Mouse (Mus musculus): ENCODE data around the gene Tceanc. TPM values are rescaled to one million over a fixed set of nuclear protein-coding genes. Genes with fewer than 3 reads are reported as not detected.

Tceanc gene
- polyA plus RNA-seq (2015; fragmentation: Nextera tagmentation; extraction: Ambion mirVana) = 4.7 and 5.4 TPM in 2 replicates

DNA sequence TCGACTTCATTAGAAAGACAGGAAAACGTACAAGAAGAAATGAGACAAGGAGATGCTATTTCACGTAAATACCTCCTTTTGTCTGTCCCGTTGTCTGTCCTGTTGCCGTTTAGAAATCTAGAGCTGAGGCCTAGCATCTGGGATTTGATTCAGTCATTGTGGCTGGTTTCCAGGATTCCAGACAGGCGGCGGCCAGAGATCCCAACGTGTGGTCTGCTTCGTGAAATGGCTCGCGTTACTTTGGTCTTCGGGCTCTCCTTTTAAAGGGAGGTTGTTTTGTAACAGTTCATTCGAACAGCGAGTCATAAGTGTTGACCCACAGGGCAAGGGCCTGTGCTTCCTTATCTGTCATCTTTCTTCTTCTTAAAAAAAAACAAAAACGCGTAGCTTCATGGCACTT lies at the start of gene Tceanc:
Gene Tceanc (minus strand): TSS at position 223 of the 400 bp plus-strand sequence.
- Histone ChIP-seq H3K9ac (no peak within 1 kb of the TSS), H3K9me3 (no peaks in the 10 kb centered on the region), H3K4me1 (no peaks in the 10 kb centered on the region), H3K4me3 (no peak within 1 kb of the TSS), H3K4me2 (no peak within 1 kb of the TSS), H3K27ac (replicated peaks) (no peak within 1 kb of the TSS), H3K36me3 (no peaks in the 10 kb centered on the region), H3K27me3 (replicated peaks) (no peaks in the 10 kb centered on the region)
- 70% methylated on average over 16 of the region's 16 CpGs for WGBS
- no peak for ATAC-seq (ENCODE audit: extremely low read depth, insufficient number of reproducible peaks, low FRiP score, low TSS enrichment)

DNA sequence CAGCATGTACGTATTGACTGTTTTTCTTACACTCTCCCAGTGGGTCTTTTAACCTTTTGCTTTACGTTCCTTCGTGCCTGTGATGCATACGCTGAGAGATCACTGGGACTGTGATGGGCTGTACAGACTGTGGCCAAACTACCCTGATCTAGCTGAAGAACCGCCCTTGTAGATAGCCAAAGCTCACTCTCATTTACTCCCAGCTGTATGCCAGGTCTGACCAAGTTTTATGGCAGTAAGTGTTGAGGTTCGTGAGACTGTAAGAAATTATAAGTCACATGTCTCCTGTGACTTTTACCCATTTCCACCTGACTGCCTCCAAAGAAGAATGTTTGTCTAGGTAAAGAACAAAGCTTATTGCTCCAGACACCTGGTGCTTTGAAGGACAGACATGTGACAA lies 47.6 kb upstream of the Tceanc start:
- WGBS = 79% methylated on average over 6 of the region's 6 CpGs
- Histone ChIP-seq H3K9me3 (no peaks in the 10 kb centered on the region), H3K4me2 (no peak overlapping the region), H3K36me3 (no peaks in the 10 kb centered on the region), H3K4me3 (no peak overlapping the region), H3K9ac (no peak overlapping the region), H3K27me3 (replicated peaks) (no peaks in the 10 kb centered on the region), H3K27ac (replicated peaks) (no peak overlapping the region), H3K4me1 (no peaks in the 10 kb centered on the region)
- no peak for ATAC-seq (ENCODE audit: extremely low read depth, insufficient number of reproducible peaks, low FRiP score, low TSS enrichment)

GRCm38 (mm10) chrX:166565401-166565800 lies 47.0 kb upstream of the Tceanc start:
- no peaks in the 10 kb centered on the region for H3K4me1 ChIP-seq
- ATAC-seq (ENCODE audit: extremely low read depth, insufficient number of reproducible peaks, low FRiP score, low TSS enrichment) = no peak
- no peak overlapping the region for H3K9ac ChIP-seq
- no peaks in the 10 kb centered on the region for H3K9me3 ChIP-seq
- no peak overlapping the region for H3K27ac ChIP-seq (replicated peaks)
- H3K4me3 ChIP-seq = no peak overlapping the region
- WGBS = 59% methylated on average over 5 of the region's 5 CpGs
- no peaks in the 10 kb centered on the region for H3K36me3 ChIP-seq
- no peak overlapping the region for H3K4me2 ChIP-seq
- no peaks in the 10 kb centered on the region for H3K27me3 ChIP-seq (replicated peaks)

DNA sequence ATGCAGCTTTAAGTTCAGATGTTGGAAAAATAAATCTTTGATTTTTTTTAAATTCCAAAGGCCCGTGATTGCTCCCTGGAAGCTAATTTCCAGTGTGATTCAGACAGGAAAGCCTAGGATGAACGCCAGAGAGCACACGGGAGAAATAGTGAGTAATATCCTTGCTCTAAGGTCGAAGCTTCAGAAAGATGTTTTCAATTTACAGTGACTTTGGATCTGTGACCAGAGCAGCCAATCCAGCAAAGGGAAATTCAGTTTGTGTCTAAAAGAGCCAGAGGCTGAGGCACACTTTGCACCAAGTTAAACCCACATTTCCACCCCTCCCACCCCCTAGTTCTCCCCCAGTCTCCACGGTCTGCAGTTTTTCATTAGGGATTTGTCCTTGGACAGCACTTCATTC lies 46.5 kb upstream of the Tceanc start:
- H3K4me2 ChIP-seq = no peak overlapping the region

DNA sequence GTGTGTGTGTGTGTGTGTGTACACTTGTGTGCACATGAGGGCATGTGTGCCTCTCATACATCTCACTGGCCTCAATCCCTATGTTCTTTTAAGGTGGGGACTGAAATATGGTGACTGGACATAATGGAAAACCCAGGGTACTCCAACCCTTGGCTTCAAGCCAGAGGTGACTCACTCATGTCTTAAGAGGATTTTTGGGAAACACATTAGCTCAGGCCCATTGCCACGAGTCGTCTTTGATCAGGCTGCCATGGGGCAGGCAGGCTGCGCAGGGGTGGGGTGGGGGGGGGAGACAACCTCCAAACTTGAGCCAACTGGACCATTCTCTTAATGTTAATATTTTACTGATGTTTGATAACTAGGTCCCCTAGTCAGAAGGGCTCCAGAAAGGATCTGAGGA lies 41.0 kb upstream of the Tceanc start:
- Histone ChIP-seq H3K9ac (no peak overlapping the region), H3K27ac (replicated peaks) (no peak overlapping the region), H3K4me2 (no peak overlapping the region), H3K4me3 (no peak overlapping the region), H3K36me3 (no peaks in the 10 kb centered on the region), H3K4me1 (no peaks in the 10 kb centered on the region), H3K27me3 (replicated peaks) (no peaks in the 10 kb centered on the region), H3K9me3 (no peaks in the 10 kb centered on the region)
- no peak for ATAC-seq (ENCODE audit: extremely low read depth, insufficient number of reproducible peaks, low FRiP score, low TSS enrichment)
- 60% methylated on average over 3 of the region's 3 CpGs for WGBS

More for the DNA sequence above, 46.5 kb upstream of the Tceanc start:
- Histone ChIP-seq H3K27ac (replicated peaks) (no peak overlapping the region), H3K9ac (no peak overlapping the region), H3K9me3 (no peaks in the 10 kb centered on the region), H3K27me3 (replicated peaks) (no peaks in the 10 kb centered on the region), H3K4me1 (no peaks in the 10 kb centered on the region), H3K4me3 (no peak overlapping the region), H3K36me3 (no peaks in the 10 kb centered on the region)
- 65% methylated on average over 5 of the region's 5 CpGs for WGBS
- no peak for ATAC-seq (ENCODE audit: extremely low read depth, insufficient number of reproducible peaks, low FRiP score, low TSS enrichment)

- Histone ChIP-seq H3K9ac (no peak overlapping the region), H3K4me1 (no peaks in the 10 kb centered on the region), H3K27me3 (replicated peaks) (no peaks in the 10 kb centered on the region), H3K4me3 (no peak overlapping the region), H3K4me2 (no peak overlapping the region), H3K36me3 (no peaks in the 10 kb centered on the region), H3K9me3 (no peaks in the 10 kb centered on the region), H3K27ac (replicated peaks) (no peak overlapping the region)
- ATAC-seq (ENCODE audit: extremely low read depth, insufficient number of reproducible peaks, low FRiP score, low TSS enrichment) = no peak
- WGBS = 73% methylated on average over 7 of the region's 7 CpGs
These were observed 34.0 kb upstream of the Tceanc start for GRCm38 (mm10) chrX:166552355-166552754.

GRCm38 (mm10) chrX:166546495-166546894 lies 28.1 kb upstream of the Tceanc start:
- no peaks in the 10 kb centered on the region for H3K36me3 ChIP-seq
- 50% methylated on average over 2 of the region's 2 CpGs for WGBS
- no peak overlapping the region for H3K9ac ChIP-seq
- no peak overlapping the region for H3K4me3 ChIP-seq
- H3K27me3 ChIP-seq (replicated peaks) = no peaks in the 10 kb centered on the region
- no peak overlapping the region for H3K27ac ChIP-seq (replicated peaks)
- no peak for ATAC-seq (ENCODE audit: extremely low read depth, insufficient number of reproducible peaks, low FRiP score, low TSS enrichment)
- no peaks in the 10 kb centered on the region for H3K9me3 ChIP-seq
- H3K4me2 ChIP-seq = no peak overlapping the region
- no peaks in the 10 kb centered on the region for H3K4me1 ChIP-seq

- no peak overlapping the region for H3K9ac ChIP-seq
- 27% methylated on average over 4 of the region's 4 CpGs for WGBS
- no peaks in the 10 kb centered on the region for H3K4me1 ChIP-seq
- no peaks in the 10 kb centered on the region for H3K36me3 ChIP-seq
- H3K4me2 ChIP-seq = no peak overlapping the region
- H3K27ac ChIP-seq (replicated peaks) = no peak overlapping the region
- ATAC-seq (ENCODE audit: extremely low read depth, insufficient number of reproducible peaks, low FRiP score, low TSS enrichment) = no peak
- H3K4me3 ChIP-seq = no peak overlapping the region
- H3K27me3 ChIP-seq (replicated peaks) = no peaks in the 10 kb centered on the region
- H3K9me3 ChIP-seq = no peaks in the 10 kb centered on the region
These were observed 16.8 kb upstream of the Tceanc start for GRCm38 (mm10) chrX:166535138-166535537.

- H3K4me1 ChIP-seq = no peaks in the 10 kb centered on the region
- no peak overlapping the region for H3K4me3 ChIP-seq
- H3K9me3 ChIP-seq = no peaks in the 10 kb centered on the region
- no peak overlapping the region for H3K4me2 ChIP-seq
- H3K9ac ChIP-seq = no peak overlapping the region
- 68% methylated on average over 4 of the region's 4 CpGs for WGBS
- no peak for ATAC-seq (ENCODE audit: extremely low read depth, insufficient number of reproducible peaks, low FRiP score, low TSS enrichment)
- H3K27me3 ChIP-seq (replicated peaks) = no peaks in the 10 kb centered on the region
- H3K36me3 ChIP-seq = no peaks in the 10 kb centered on the region
- H3K27ac ChIP-seq (replicated peaks) = no peak overlapping the region
These were observed 15.1 kb upstream of the Tceanc start for GRCm38 (mm10) chrX:166533432-166533831.

GRCm38 (mm10) chrX:166531671-166532070 lies 13.3 kb upstream of the Tceanc start:
- Histone ChIP-seq H3K4me2 (no peak overlapping the region), H3K27ac (replicated peaks) (no peak overlapping the region), H3K4me3 (no peak overlapping the region), H3K9me3 (no peaks in the 10 kb centered on the region), H3K27me3 (replicated peaks) (no peaks in the 10 kb centered on the region), H3K36me3 (no peaks in the 10 kb centered on the region), H3K9ac (no peak overlapping the region), H3K4me1 (no peaks in the 10 kb centered on the region)
- 38% methylated on average over 6 of the region's 6 CpGs for WGBS
- ATAC-seq (ENCODE audit: extremely low read depth, insufficient number of reproducible peaks, low FRiP score, low TSS enrichment) = no peak

DNA sequence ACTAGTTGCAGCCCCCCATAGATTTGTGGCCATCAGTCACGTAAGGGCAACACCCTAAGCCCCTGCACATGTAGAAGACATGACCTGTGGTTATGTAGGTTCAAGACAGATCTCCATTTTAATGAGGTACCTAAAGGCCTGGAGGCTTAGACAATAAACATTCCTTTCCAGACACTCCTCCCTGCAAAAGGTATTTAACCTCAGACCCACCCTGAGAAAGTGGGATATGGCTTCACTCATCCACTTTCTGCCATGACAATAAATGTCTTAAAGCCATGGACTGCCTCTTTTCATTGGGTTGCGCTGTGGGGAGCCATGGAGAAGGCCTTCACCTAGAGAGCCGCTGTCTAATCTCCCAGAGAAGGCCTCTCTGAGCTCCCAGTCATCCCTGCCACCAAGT lies 9.8 kb upstream of the Tceanc start:
- H3K27me3 ChIP-seq (replicated peaks) = no peaks in the 10 kb centered on the region
- no peak overlapping the region for H3K9ac ChIP-seq
- WGBS = 91% methylated on average over 3 of the region's 3 CpGs
- ATAC-seq (ENCODE audit: extremely low read depth, insufficient number of reproducible peaks, low FRiP score, low TSS enrichment) = no peak
- no peak overlapping the region for H3K27ac ChIP-seq (replicated peaks)
- H3K36me3 ChIP-seq = no peaks in the 10 kb centered on the region
- no peaks in the 10 kb centered on the region for H3K9me3 ChIP-seq
- H3K4me1 ChIP-seq = no peaks in the 10 kb centered on the region
- H3K4me2 ChIP-seq = no peak overlapping the region
- H3K4me3 ChIP-seq = no peak overlapping the region

DNA sequence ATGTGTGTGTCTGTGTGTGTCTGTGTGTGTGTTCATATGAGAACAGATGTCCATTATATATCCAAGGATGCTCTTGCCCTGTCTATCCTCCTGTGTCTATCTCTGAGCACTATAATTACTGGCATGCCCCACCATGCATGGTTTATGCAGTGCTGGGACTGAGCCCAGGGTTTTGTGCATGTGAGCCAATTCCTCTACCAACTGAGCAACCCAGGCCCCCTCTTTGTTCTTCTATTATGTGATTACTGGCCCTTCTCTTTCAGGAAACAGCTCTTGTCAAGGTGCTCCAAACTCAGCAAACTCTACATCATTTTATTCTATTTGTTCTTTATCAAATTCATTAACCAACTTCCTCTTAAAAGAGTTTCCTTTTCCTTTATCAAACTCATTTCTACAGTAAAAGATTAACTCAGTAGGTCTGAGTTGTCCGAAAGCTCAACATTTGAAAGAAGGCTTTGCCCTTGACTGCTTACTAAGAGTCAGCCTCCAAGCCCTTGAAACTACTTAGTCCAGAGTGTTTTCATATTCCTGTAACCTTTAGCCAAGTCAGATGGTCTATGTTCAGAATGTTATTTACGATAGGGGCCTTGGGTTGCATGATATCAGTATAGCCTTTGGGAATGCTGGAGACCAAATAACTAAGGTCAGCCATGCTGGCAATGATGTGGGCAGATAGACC lies 7.4 kb upstream of the Tceanc start:
- 77% methylated on average over 2 of the region's 2 CpGs for WGBS
- Histone ChIP-seq H3K27ac (replicated peaks) (no peak overlapping the region), H3K27me3 (replicated peaks) (no peaks in the 10 kb centered on the region), H3K9me3 (no peaks in the 10 kb centered on the region), H3K4me1 (no peaks in the 10 kb centered on the region), H3K9ac (no peak overlapping the region), H3K4me3 (no peak overlapping the region), H3K36me3 (no peaks in the 10 kb centered on the region), H3K4me2 (no peak overlapping the region)
- no peak for ATAC-seq (ENCODE audit: extremely low read depth, insufficient number of reproducible peaks, low FRiP score, low TSS enrichment)

Data from heart, embryonic 13.5 days (tissue).